Mouse (Mus musculus): ENCODE measurements at regions not wholly inside any gene's neighbourhood (a gene's known extent, or its start where the extent isn't known, plus 50 kb on each side); places are given as distances from the start of the nearest gene placed in this dataset.

GRCm38 (mm10) chr9:88049270-88049669 is 277.7 kb upstream of the Nt5e start:
- no peaks in the 10 kb centered on the region for H3K9me3 ChIP-seq (replicated peaks)
- no peak overlapping the region for H3K4me2 ChIP-seq (replicated peaks)
- H3K4me3 ChIP-seq, result no peak overlapping the region
- H3K4me1 ChIP-seq, result no peaks in the 10 kb centered on the region
- H3K36me3 ChIP-seq, result no peaks in the 10 kb centered on the region
- ATAC-seq (ENCODE audit: low FRiP score), result no peak
- 74% methylated on average over 13 of the region's 13 CpGs for WGBS
- no peak overlapping the region for H3K9ac ChIP-seq
- H3K27ac ChIP-seq, result no peak overlapping the region
- H3K27me3 ChIP-seq, result no peaks in the 10 kb centered on the region

GRCm38 (mm10) chr9:88049792-88050191 is 277.2 kb upstream of the Nt5e start:
- 86% methylated on average over 4 of the region's 4 CpGs for WGBS
- H3K36me3 ChIP-seq, result no peaks in the 10 kb centered on the region

DNA sequence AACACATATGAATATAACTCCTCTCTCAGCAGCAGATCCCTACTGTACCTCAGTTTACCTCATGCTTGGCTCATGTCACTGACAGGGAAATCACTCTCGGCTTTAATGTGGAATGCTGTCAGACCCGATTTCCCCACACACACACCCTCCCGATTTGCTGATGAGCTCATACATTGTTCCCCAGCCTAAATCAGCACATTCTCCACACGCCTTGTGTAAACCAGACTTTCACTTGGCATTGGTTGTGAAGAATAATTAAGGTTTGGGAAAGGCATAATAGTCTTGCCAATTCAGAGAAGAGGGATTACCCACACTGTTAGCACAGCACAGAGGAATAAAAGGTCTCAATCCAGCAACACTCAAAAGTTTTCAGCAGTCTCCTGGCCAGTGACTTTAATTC is 268.4 kb upstream of the Nt5e start:
- 70% methylated on average over 4 of the region's 4 CpGs for WGBS
- Histone ChIP-seq H3K9me3 (replicated peaks) (no peaks in the 10 kb centered on the region), H3K27me3 (no peaks in the 10 kb centered on the region), H3K4me1 (no peaks in the 10 kb centered on the region), H3K9ac (no peak overlapping the region), H3K4me2 (replicated peaks) (no peak overlapping the region), H3K27ac (no peak overlapping the region), H3K36me3 (no peaks in the 10 kb centered on the region), H3K4me3 (no peak overlapping the region)
- ATAC-seq (ENCODE audit: low FRiP score), result peak; percentile 35; the same call in 1 of the 2 replicates

More at GRCm38 (mm10) chr9:88049792-88050191, 277.2 kb upstream of the Nt5e start:
- ATAC-seq (ENCODE audit: low FRiP score), result no peak
- Histone ChIP-seq H3K27ac (no peak overlapping the region), H3K9me3 (replicated peaks) (no peaks in the 10 kb centered on the region), H3K27me3 (no peaks in the 10 kb centered on the region), H3K4me3 (no peak overlapping the region), H3K4me2 (replicated peaks) (no peak overlapping the region), H3K9ac (no peak overlapping the region), H3K4me1 (no peaks in the 10 kb centered on the region)

DNA sequence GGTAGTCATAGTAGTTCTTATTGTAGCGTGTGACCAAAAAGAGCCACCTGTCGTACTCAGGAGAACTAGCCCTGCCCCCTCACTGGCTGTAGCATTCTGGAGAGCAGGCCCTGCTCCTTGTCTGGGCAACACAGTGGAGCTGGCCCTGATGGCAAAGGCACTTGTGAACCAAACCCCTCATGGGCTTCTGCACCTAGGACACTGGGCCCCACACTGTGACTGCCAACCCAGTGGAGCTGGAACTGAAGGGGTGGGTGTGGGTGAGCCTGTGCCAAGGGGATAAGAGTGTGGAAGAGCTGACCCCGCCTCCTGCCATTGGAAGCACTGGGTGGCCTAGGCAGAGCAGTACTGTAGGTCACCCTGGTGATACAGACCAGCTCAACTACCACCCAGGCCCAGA is 268.0 kb upstream of the Nt5e start:
- H3K27me3 ChIP-seq, result no peaks in the 10 kb centered on the region
- no peak overlapping the region for H3K27ac ChIP-seq
- H3K4me1 ChIP-seq, result peaks cover under 1% of the 10 kb centered on the region
- no peaks in the 10 kb centered on the region for H3K9me3 ChIP-seq (replicated peaks)
- H3K9ac ChIP-seq, result no peak overlapping the region
- no peak overlapping the region for H3K4me3 ChIP-seq
- no peak overlapping the region for H3K4me2 ChIP-seq (replicated peaks)
- peak; percentile 40; the same call in 1 of the 2 replicates for ATAC-seq (ENCODE audit: low FRiP score)
- WGBS, result 71% methylated on average over 3 of the region's 3 CpGs
- H3K36me3 ChIP-seq, result no peaks in the 10 kb centered on the region

GRCm38 (mm10) chr9:88063973-88064676 is 262.9 kb upstream of the Nt5e start:
- H3K4me2 ChIP-seq (replicated peaks), result no peak overlapping the region
- H3K4me3 ChIP-seq, result no peak overlapping the region
- H3K9me3 ChIP-seq (replicated peaks), result no peaks in the 10 kb centered on the region
- H3K27me3 ChIP-seq, result no peaks in the 10 kb centered on the region
- 31% methylated on average over 3 of the region's 3 CpGs for WGBS
- H3K36me3 ChIP-seq, result no peaks in the 10 kb centered on the region
- H3K27ac ChIP-seq, result no peak overlapping the region
- H3K9ac ChIP-seq, result no peak overlapping the region
- no peak for ATAC-seq (ENCODE audit: low FRiP score)
- peaks cover 8% of the 10 kb centered on the region for H3K4me1 ChIP-seq

GRCm38 (mm10) chr9:88065057-88065456 is 261.9 kb upstream of the Nt5e start:
- Histone ChIP-seq H3K4me3 (no peak overlapping the region), H3K4me2 (replicated peaks) (no peak overlapping the region), H3K36me3 (no peaks in the 10 kb centered on the region), H3K9ac (no peak overlapping the region), H3K9me3 (replicated peaks) (no peaks in the 10 kb centered on the region), H3K27me3 (no peaks in the 10 kb centered on the region), H3K4me1 (peaks cover 8% of the 10 kb centered on the region), H3K27ac (no peak overlapping the region)
- ATAC-seq (ENCODE audit: low FRiP score), result no peak
- 60% methylated on average over 4 of the region's 4 CpGs for WGBS

- Histone ChIP-seq H3K27ac (no peak overlapping the region), H3K36me3 (no peaks in the 10 kb centered on the region), H3K9ac (no peak overlapping the region), H3K4me1 (peaks cover 8% of the 10 kb centered on the region), H3K27me3 (no peaks in the 10 kb centered on the region), H3K4me2 (replicated peaks) (no peak overlapping the region), H3K4me3 (no peak overlapping the region), H3K9me3 (replicated peaks) (no peaks in the 10 kb centered on the region)
- ATAC-seq (ENCODE audit: low FRiP score), result no peak
- WGBS, result 85% methylated on average over 7 of the region's 7 CpGs
Observed at GRCm38 (mm10) chr9:88065777-88066176, 261.2 kb upstream of the Nt5e start.

- Histone ChIP-seq H3K9ac (no peak overlapping the region), H3K36me3 (no peaks in the 10 kb centered on the region), H3K27ac (no peak overlapping the region), H3K4me2 (replicated peaks) (no peak overlapping the region), H3K4me1 (peaks cover 8% of the 10 kb centered on the region), H3K4me3 (no peak overlapping the region), H3K27me3 (no peaks in the 10 kb centered on the region), H3K9me3 (replicated peaks) (no peaks in the 10 kb centered on the region)
- 89% methylated on average over 8 of the region's 8 CpGs for WGBS
- ATAC-seq (ENCODE audit: low FRiP score), result no peak
Observed at GRCm38 (mm10) chr9:88068322-88068721, 258.7 kb upstream of the Nt5e start.

GRCm38 (mm10) chr9:88068881-88069304 is 258.1 kb upstream of the Nt5e start:
- no peaks in the 10 kb centered on the region for H3K9me3 ChIP-seq (replicated peaks)
- no peak overlapping the region for H3K27ac ChIP-seq
- 0 out of 2 replicates have a peak, but pooled peaks have one; percentile 43 for ATAC-seq (ENCODE audit: low FRiP score)
- H3K4me3 ChIP-seq, result no peak overlapping the region
- no peak overlapping the region for H3K9ac ChIP-seq
- H3K4me1 ChIP-seq, result peaks cover 8% of the 10 kb centered on the region
- no peaks in the 10 kb centered on the region for H3K36me3 ChIP-seq
- WGBS, result 66% methylated on average over 15 of the region's 15 CpGs
- H3K4me2 ChIP-seq (replicated peaks), result no peak overlapping the region
- no peaks in the 10 kb centered on the region for H3K27me3 ChIP-seq

- Histone ChIP-seq H3K4me2 (replicated peaks) (no peak overlapping the region), H3K4me3 (no peak overlapping the region), H3K36me3 (no peaks in the 10 kb centered on the region), H3K9me3 (replicated peaks) (no peaks in the 10 kb centered on the region), H3K27ac (no peak overlapping the region), H3K4me1 (no peaks in the 10 kb centered on the region; the same call in 1 of the 2 replicates), H3K9ac (no peak overlapping the region), H3K27me3 (no peaks in the 10 kb centered on the region)
- WGBS, result 85% methylated on average over 13 of the region's 13 CpGs
- ATAC-seq (ENCODE audit: low FRiP score), result no peak
Observed at GRCm38 (mm10) chr9:88069834-88070233, 257.2 kb upstream of the Nt5e start.

GRCm38 (mm10) chr9:88073165-88073564 is 253.8 kb upstream of the Nt5e start:
- no peak overlapping the region for H3K9ac ChIP-seq
- H3K27ac ChIP-seq, result no peak overlapping the region
- H3K36me3 ChIP-seq, result no peaks in the 10 kb centered on the region
- H3K9me3 ChIP-seq (replicated peaks), result no peaks in the 10 kb centered on the region
- no peak overlapping the region for H3K4me3 ChIP-seq
- WGBS, result 14% methylated on average over 6 of the region's 6 CpGs
- H3K27me3 ChIP-seq, result no peaks in the 10 kb centered on the region
- no peak overlapping the region for H3K4me2 ChIP-seq (replicated peaks)
- no peak for ATAC-seq (ENCODE audit: low FRiP score)
- H3K4me1 ChIP-seq, result no peaks in the 10 kb centered on the region

DNA sequence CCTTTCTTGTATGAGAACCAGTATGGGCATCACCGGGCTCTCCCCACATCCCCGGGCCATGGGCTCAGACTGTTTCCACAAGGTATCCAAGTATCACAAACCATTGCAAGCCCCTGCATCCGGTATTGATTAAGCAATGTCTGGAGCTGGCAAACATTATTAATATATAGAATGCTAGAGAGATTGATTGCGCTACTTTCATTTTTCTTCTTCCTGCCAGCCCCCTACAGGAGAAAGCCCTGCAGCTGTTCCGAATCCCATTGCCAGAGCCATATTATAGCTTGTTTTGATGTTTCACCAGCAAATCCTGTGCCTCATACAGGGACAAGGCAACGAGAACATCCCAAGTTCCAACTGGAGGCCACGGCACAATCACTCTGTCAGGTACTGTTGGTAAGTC is 253.4 kb upstream of the Nt5e start:
- Histone ChIP-seq H3K27ac (no peak overlapping the region), H3K4me1 (no peaks in the 10 kb centered on the region), H3K4me2 (replicated peaks) (no peak overlapping the region), H3K36me3 (no peaks in the 10 kb centered on the region), H3K27me3 (no peaks in the 10 kb centered on the region), H3K4me3 (no peak overlapping the region), H3K9ac (no peak overlapping the region), H3K9me3 (replicated peaks) (no peaks in the 10 kb centered on the region)
- ATAC-seq (ENCODE audit: low FRiP score), result no peak
- WGBS, result 80% methylated on average over 7 of the region's 7 CpGs

GRCm38 (mm10) chr9:88082931-88083479 is 244.0 kb upstream of the Nt5e start:
- Histone ChIP-seq H3K27ac (no peak overlapping the region), H3K36me3 (no peaks in the 10 kb centered on the region), H3K4me3 (no peak overlapping the region), H3K27me3 (no peaks in the 10 kb centered on the region), H3K4me1 (no peaks in the 10 kb centered on the region), H3K9ac (no peak overlapping the region), H3K9me3 (replicated peaks) (no peaks in the 10 kb centered on the region), H3K4me2 (replicated peaks) (no peak overlapping the region)
- ATAC-seq (ENCODE audit: low FRiP score), result no peak
- WGBS, result 65% methylated on average over 5 of the region's 5 CpGs
